Mouse (Mus musculus): ENCODE results near the gene Muc4.
A peak's percentile ranks its signal among the peaks of the same experiment; 100 is the strongest.

DNA sequence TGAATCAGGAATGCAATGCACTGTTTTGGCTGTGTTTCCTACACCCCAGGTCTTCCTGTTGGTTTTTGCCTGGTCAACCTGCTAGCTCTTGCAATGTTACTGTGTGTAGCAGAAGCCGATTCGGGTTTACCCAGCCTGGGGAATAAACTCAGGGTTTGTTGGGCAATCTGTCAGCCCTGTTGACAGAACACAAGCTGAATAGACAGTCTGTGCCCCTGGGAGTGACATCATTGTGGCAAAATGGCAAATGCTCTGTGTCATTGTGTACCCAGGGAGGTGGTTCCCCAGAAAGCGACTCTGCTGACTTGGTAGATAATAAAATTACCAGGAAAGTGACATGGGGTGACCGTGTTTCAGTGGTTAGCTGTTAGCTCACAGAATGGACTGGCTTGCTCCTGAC is 46.9 kb upstream of the Muc4 start:
- TF ChIP-seq GATA1 (IDR thresholded peaks at IDR 0.05; ENCODE audit: borderline replicate concordance, low read length) (0 out of 3 replicates have a peak, but pooled peaks have one; percentile 10), FLI1 (IDR thresholded peaks at IDR 0.05; ENCODE audit: low read length) (no peak)
